Mouse (Mus musculus): Measurements from ENCODE around the gene Emc7.

GRCm38 (mm10) chr2:112437589-112437988 lies 17.2 kb upstream of the Emc7 start:
- TF ChIP-seq CTCF (IDR thresholded peaks at IDR 0.05) (no peak), POLR2A (IDR thresholded peaks at IDR 0.05; ENCODE audit: insufficient read depth, low read depth, low read length) (no peak), EP300 (IDR thresholded peaks at IDR 0.05; ENCODE audit: insufficient read depth, low read depth, low read length) (no peak)

Data from heart, adult 2 months (tissue).